Mouse (Mus musculus) lung, embryonic 14.5 days (tissue): ENCODE data around the gene Ankrd24. TPM values are rescaled to one million over a fixed set of nuclear protein-coding genes. Genes with fewer than 3 reads are reported as not detected.

ENCODE experiments used
- ATAC-seq: fragments of 200-750 bp; cut with Nextera tagmentation; 2 replicates; pipeline ENCODE4 v1.8.0; 2017; ENCODE audit warnings: mild to moderate bottlenecking, moderate TSS enrichment, moderate library complexity; ENCODE audit not compliant: insufficient read depth
- DNase-seq: peaks from one replicate; pipeline ENCODE4 v3.0.0-alpha.2; 2015
- H3K27ac ChIP-seq: fragments of 300-500 bp; sonication (generic); 2 replicates; pipeline ENCODE4 v1.5.1; 2014; ENCODE audit warnings: low read depth, mild to moderate bottlenecking, moderate library complexity
- H3K27me3 ChIP-seq: fragments of 300-500 bp; sonication (generic); 2 replicates; pipeline ENCODE4 v1.6.1; 2014; ENCODE audit warnings: low read length, control low read depth; ENCODE audit not compliant: insufficient read depth
- H3K36me3 ChIP-seq: fragments of 300-500 bp; sonication (generic); 2 replicates; pipeline ENCODE4 v1.6.1; 2014; ENCODE audit warnings: control low read depth; ENCODE audit not compliant: insufficient read depth
- H3K4me1 ChIP-seq: fragments of 300-500 bp; sonication (generic); 2 replicates; pipeline ENCODE4 v1.6.1; 2014; ENCODE audit warnings: antibody characterized with exemption, control low read depth; ENCODE audit not compliant: insufficient read depth
- H3K4me2 ChIP-seq: fragments of 300-500 bp; sonication (generic); 2 replicates; pipeline ENCODE4 v1.6.1; 2014; ENCODE audit warnings: mild to moderate bottlenecking
- H3K4me3 ChIP-seq: fragments of 300-500 bp; sonication (generic); 2 replicates; pipeline ENCODE4 v1.5.1; 2014; ENCODE audit warnings: low read depth, low read length
- H3K9ac ChIP-seq: fragments of 300-500 bp; sonication (generic); 2 replicates; pipeline ENCODE4 v1.6.1; 2014
- H3K9me3 ChIP-seq: fragments of 300-500 bp; sonication (generic); 2 replicates; pipeline ENCODE4 v1.6.1; 2016; ENCODE audit warnings: low read depth, low read length, control low read depth
- CTCF ChIP-seq: IDR thresholded peaks from 2 replicates; pipeline ENCODE4 v1.5.1; 2016; ENCODE audit warnings: antibody characterized with exemption, low read depth
- WGBS: fragments of 180-500 bp; shearing (Covaris S2); extraction: QIAGEN DNeasy Blood & Tissue Kit; methylation state at CpG from one replicate; pipeline ENCODE4 v1.1.7; 2014; 5-methylcytosine and 5-hydroxymethylcytosine counted together
- polyA plus RNA-seq: library from polyadenylated mRNA; unstranded; fragments of >200 nt; fragmentation: Nextera tagmentation; extraction: Ambion mirVana; gene quantifications from 2 replicates; pipeline ENCODE4 v1.2.1, GENCODE M21; 2014

Ankrd24 gene
- polyA plus RNA-seq, 1 experiment from 2014 or later: 6.1 TPM

DNA sequence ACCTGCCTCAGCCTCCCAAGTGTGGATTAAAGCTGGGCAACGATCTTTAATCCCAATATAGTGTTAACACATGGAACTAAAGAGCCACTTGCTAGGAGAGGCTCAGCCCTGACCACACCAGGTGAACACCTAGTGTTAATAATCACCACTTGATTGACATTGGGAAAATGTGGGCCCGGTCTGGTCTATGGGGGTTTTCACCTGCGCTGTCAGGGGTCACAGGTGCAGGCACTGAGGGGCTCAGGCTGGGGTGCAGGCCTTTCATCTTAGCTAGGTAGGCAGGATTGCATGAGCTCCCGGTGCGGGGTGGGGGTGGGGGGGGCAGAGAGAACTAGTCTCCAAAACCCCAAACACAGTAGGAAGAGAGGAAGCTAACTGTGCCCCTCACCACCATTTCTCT lies 28.7 kb upstream of the Ankrd24 start:
- H3K9ac ChIP-seq: no peak overlapping the region
- no peak for TF ChIP-seq CTCF
- H3K4me1 ChIP-seq: peaks cover 21% of the 10 kb centered on the region
- H3K9me3 ChIP-seq: no peaks in the 10 kb centered on the region
- H3K4me2 ChIP-seq: no peak overlapping the region
- H3K27me3 ChIP-seq: peaks cover 6% of the 10 kb centered on the region; the same call in 1 of the 2 replicates
- no peak overlapping the region for H3K4me3 ChIP-seq
- ATAC-seq (no peak), DNase-seq (no peak)
- no peaks in the 10 kb centered on the region for H3K36me3 ChIP-seq
- no peak overlapping the region for H3K27ac ChIP-seq
- WGBS: 68% methylated on average over 5 of the region's 5 CpGs

GRCm38 (mm10) chr10:81600096-81600495 lies 28.2 kb upstream of the Ankrd24 start:
- 59% methylated on average over 10 of the region's 10 CpGs for WGBS
- peaks cover 21% of the 10 kb centered on the region for H3K4me1 ChIP-seq

GRCm38 (mm10) chr10:81600738-81601203 lies 27.6 kb upstream of the Ankrd24 start, which contains the start of gene Tle6:
Tle6 (minus strand) TSS chr10:81601073.
- Histone ChIP-seq H3K4me2 (peak within 1 kb of the TSS; percentile 65), H3K27me3 (no peaks in the 10 kb centered on the region; the same call in 1 of the 2 replicates), H3K36me3 (no peaks in the 10 kb centered on the region), H3K27ac (peak within 1 kb of the TSS; percentile 73), H3K9ac (peak within 1 kb of the TSS; percentile 29; the same call in 1 of the 2 replicates), H3K4me3 (peak within 1 kb of the TSS; percentile 26), H3K9me3 (no peaks in the 10 kb centered on the region), H3K4me1 (peaks cover 21% of the 10 kb centered on the region)
- peak; percentile 81 for ATAC-seq
- WGBS: under 1% methylated on average over 28 of the region's 28 CpGs
- TF ChIP-seq CTCF: no peak
- DNase-seq: peak; percentile 99

More at GRCm38 (mm10) chr10:81600096-81600495, 28.2 kb upstream of the Ankrd24 start:
- DNase-seq: no peak
- no peak overlapping the region for H3K27ac ChIP-seq
- peaks cover 2% of the 10 kb centered on the region; the same call in 1 of the 2 replicates for H3K27me3 ChIP-seq
- ATAC-seq: no peak
- H3K9me3 ChIP-seq: no peaks in the 10 kb centered on the region
- H3K36me3 ChIP-seq: no peaks in the 10 kb centered on the region
- H3K4me2 ChIP-seq: peak overlapping the region; percentile 65; the same call in 1 of the 2 replicates
- TF ChIP-seq CTCF: no peak
- no peak overlapping the region for H3K9ac ChIP-seq
- H3K4me3 ChIP-seq: no peak overlapping the region

DNA sequence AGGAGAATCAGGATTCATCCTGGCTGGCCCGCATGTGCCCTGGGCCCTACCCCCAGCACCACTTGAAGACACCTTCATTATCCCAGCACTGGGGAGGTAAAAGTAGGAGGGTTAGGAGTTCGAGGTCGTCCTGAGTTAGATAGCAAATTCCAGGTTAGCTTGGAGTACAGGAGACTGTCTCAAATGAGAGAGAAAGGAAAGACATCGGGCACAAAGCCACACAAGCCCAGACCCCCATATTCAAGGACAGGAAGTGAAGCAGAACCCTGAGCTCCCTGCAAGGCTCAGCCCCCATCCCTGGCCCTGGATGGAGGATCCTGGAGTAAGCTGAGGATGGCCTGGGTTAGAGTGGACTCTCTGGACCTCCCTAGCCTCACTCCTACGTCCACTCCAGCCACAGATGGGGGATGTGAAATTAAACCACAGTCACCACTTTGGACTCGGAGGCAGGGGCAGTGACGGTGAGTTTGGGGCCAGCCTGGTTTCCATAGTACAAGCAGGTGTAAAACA lies 26.9 kb upstream of the Ankrd24 start:
- Histone ChIP-seq H3K36me3 (no peaks in the 10 kb centered on the region), H3K4me2 (peak overlapping the region; percentile 65), H3K4me1 (peaks cover 14% of the 10 kb centered on the region), H3K9me3 (no peaks in the 10 kb centered on the region), H3K9ac (no peak overlapping the region), H3K4me3 (peak overlapping the region; percentile 26; the same call in 1 of the 2 replicates), H3K27me3 (no peaks in the 10 kb centered on the region), H3K27ac (peak overlapping the region; percentile 67)
- TF ChIP-seq CTCF: no peak
- WGBS: 16% methylated on average over 7 of the region's 7 CpGs
- ATAC-seq: no peak
- no peak for DNase-seq

GRCm38 (mm10) chr10:81602741-81603151 lies 25.6 kb upstream of the Ankrd24 start:
- H3K4me3 ChIP-seq: no peak overlapping the region
- H3K27me3 ChIP-seq: no peaks in the 10 kb centered on the region
- H3K36me3 ChIP-seq: no peaks in the 10 kb centered on the region
- no peak overlapping the region for H3K9ac ChIP-seq
- H3K9me3 ChIP-seq: no peaks in the 10 kb centered on the region
- TF ChIP-seq CTCF: peak; percentile 80
- WGBS: 10% methylated on average over 4 of the region's 4 CpGs
- peak; percentile 86 for DNase-seq
- H3K4me1 ChIP-seq: peaks cover 7% of the 10 kb centered on the region
- no peak for ATAC-seq
- no peak overlapping the region for H3K4me2 ChIP-seq
- no peak overlapping the region for H3K27ac ChIP-seq

GRCm38 (mm10) chr10:81604019-81604967 lies 24.0 kb upstream of the Ankrd24 start:
- TF ChIP-seq CTCF: no peak
- Histone ChIP-seq H3K4me1 (peaks cover 5% of the 10 kb centered on the region), H3K4me2 (peak overlapping the region; percentile 89), H3K9me3 (no peaks in the 10 kb centered on the region), H3K27ac (no peak overlapping the region), H3K27me3 (no peaks in the 10 kb centered on the region), H3K4me3 (peak overlapping the region; percentile 56; the same call in 1 of the 2 replicates), H3K36me3 (no peaks in the 10 kb centered on the region), H3K9ac (peak overlapping the region; percentile 49; the same call in 1 of the 2 replicates)
- WGBS: 73% methylated on average over 12 of the region's 12 CpGs
- ATAC-seq: 0 out of 2 replicates have a peak, but pooled peaks have one; percentile 0
- no peak for DNase-seq
